Mouse (Mus musculus) brown adipose tissue, adult 24 weeks (tissue): ENCODE results near the gene Mybpc2. TPM values are rescaled to one million over a fixed set of nuclear protein-coding genes. Genes with fewer than 3 reads are reported as not detected.
A peak's percentile ranks its signal among the peaks of the same experiment; 100 is the strongest.

Source experiments
- H3K27ac ChIP-seq: fragments of 200-500 bp; replicated peaks from 2 replicates; pipeline ENCODE4 v1.5.1; 2012; ENCODE audit warnings: low read depth, mild to moderate bottlenecking, low read length
- H3K4me1 ChIP-seq: fragments of 200-500 bp; 2 replicates; pipeline ENCODE4 v1.6.1; 2012; ENCODE audit warnings: low read length, mixed read lengths; ENCODE audit not compliant: control insufficient read depth, insufficient read depth, insufficient read length
- H3K4me3 ChIP-seq: fragments of 200-500 bp; 2 replicates; pipeline ENCODE4 v1.5.1; 2012; ENCODE audit warnings: low read depth, mild to moderate bottlenecking, low read length, moderate library complexity; ENCODE audit not compliant: insufficient read depth
- polyA plus RNA-seq: library from polyadenylated mRNA; stranded (reverse); fragments of >200 nt; gene quantifications from 2 replicates; pipeline ENCODE4 v1.2.4, GENCODE M21; 2012; ENCODE audit not compliant: missing spikeins, insufficient read depth, insufficient read length

Gene Mybpc2
- polyA plus RNA-seq, 1 experiment: 10.9 TPM

- Histone ChIP-seq H3K27ac (no peak overlapping the region), H3K4me1 (peaks cover 4% of the 10 kb centered on the region; the same call in 1 of the 2 replicates), H3K4me3 (no peak overlapping the region)
These were observed 1.4 kb downstream of the Mybpc2 start for GRCm38 (mm10) chr7:44523056-44523455.

DNA sequence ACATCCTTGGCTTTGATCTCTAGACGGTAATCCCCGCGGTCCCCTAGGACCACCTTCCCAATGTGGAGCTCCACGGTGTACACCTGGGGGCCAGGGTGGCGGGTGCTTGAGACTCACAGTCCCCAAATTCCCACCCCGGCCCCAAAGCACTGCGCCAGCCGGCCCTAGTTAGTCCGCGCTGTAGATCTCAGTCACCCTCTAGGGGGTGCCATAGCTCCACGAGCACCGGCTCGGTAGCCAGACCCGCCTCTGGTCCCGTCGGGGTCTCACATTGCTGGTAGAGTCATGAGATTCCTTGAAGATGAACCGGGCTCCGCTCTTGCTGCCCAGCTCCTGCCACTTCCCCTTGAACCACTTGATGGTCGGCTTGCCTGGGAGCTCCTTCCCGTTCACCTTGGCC, 2.7 kb downstream of the Mybpc2 start:
- no peak overlapping the region for H3K27ac ChIP-seq
- H3K4me1 ChIP-seq: peaks cover 4% of the 10 kb centered on the region; the same call in 1 of the 2 replicates
- peak overlapping the region; percentile 23; the same call in 1 of the 2 replicates for H3K4me3 ChIP-seq

DNA sequence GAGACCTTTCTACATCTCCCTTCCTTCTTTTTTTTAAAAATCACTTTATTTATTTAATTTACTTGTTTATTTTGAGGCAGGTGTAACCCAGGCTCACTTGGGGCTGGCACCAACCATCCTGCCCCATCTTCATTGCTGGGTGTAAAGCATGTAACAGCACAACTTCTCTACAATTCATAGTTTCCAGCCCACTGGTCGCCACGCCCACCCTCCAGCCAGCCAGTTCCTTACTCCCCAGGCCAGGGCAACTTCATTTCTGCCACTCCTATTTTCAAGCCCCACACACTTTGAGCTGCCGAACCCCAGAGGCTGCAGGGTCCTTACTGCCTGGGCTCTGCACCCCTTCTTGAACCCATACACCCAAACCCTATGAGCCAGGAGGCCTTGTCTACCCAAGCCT, 3.5 kb downstream of the Mybpc2 start:
- H3K4me3 ChIP-seq: no peak overlapping the region
- no peak overlapping the region for H3K27ac ChIP-seq
- peaks cover 4% of the 10 kb centered on the region; the same call in 1 of the 2 replicates for H3K4me1 ChIP-seq

DNA sequence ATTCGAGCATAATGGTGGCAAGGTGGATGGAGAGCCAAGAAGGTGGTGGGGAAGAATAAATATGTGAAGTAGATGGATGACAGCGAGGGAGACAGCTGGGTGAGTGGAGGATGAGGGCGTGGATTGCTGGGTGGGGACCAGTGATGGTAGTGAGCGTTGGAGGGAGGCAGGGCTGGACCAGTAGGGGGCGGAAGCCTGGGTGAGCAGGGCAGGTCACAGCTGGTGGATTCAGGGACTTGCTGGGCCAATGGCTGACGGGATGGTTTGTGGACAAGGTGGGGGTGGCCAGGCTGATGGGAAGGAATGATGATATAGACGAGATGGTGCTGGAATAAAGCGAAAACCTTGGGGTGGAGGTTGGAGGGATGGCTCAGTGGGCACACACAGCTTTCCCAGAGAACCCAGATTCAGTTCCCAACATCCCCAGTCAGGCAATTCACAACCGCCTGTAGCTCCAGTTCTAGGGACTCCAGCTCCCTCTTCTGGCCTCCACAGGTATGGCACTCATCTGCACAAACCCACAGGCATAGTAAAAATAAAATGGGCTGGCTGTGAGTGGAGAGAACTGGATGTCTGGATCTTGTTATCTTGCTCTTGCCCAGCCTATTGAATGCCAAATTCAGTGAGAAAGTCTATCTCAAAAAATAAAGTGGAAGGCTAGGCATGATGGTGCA, 5.1 kb downstream of the Mybpc2 start:
- H3K4me3 ChIP-seq: no peak overlapping the region
- no peaks in the 10 kb centered on the region for H3K4me1 ChIP-seq
- no peak overlapping the region for H3K27ac ChIP-seq

GRCm38 (mm10) chr7:44507491-44507890, 17.0 kb downstream of the Mybpc2 start:
- Histone ChIP-seq H3K27ac (no peak overlapping the region), H3K4me3 (no peak overlapping the region), H3K4me1 (no peaks in the 10 kb centered on the region)

- Histone ChIP-seq H3K4me3 (no peak overlapping the region), H3K4me1 (no peaks in the 10 kb centered on the region), H3K27ac (no peak overlapping the region)
These were observed 22.8 kb downstream of the Mybpc2 start for GRCm38 (mm10) chr7:44501563-44502115.

- H3K4me1 ChIP-seq: peaks cover 7% of the 10 kb centered on the region
- no peak overlapping the region for H3K27ac ChIP-seq
These were observed 24.4 kb downstream of the Mybpc2 start for GRCm38 (mm10) chr7:44500046-44500445.

GRCm38 (mm10) chr7:44498922-44499321, 25.5 kb downstream of the Mybpc2 start:
- no peak overlapping the region for H3K4me3 ChIP-seq
- no peak overlapping the region for H3K27ac ChIP-seq

More at GRCm38 (mm10) chr7:44500046-44500445, 24.4 kb downstream of the Mybpc2 start:
- no peak overlapping the region for H3K4me3 ChIP-seq

DNA sequence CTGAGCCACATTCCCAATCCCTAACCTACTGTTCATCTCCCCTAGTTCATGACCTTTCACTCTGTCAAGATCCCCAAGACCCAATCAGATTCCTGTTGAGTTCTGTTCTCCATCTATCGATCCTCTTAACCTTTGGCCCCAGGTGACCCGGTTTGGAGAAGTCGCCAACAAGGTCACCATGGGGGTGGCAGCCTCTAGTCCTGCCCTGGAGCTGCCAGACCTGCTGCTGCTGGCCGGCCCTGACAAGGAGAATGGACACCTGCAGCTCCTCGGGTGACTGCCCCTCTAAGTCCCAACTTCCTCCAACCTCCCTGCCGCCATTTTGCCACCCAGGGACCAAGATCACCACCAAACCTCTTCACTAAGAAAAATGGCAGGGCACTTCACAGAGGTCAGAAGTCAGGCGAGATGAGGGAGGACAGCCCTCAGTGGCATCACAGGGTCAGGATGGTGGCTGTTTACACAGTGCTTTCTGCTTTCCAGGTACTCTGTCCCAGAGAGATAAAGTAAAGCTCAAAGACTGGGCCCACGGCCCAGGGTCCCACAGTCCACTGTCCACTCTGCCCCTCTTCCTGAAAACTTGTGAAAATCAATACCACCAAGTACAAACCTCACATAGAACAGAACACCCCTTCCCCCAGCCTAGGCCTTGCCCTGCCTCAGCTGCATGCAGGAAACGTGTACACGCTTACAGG, 26.9 kb downstream of the Mybpc2 start:
- Histone ChIP-seq H3K27ac (no peak overlapping the region), H3K4me1 (peaks cover 7% of the 10 kb centered on the region), H3K4me3 (no peak overlapping the region)

More at GRCm38 (mm10) chr7:44498922-44499321, 25.5 kb downstream of the Mybpc2 start:
- H3K4me1 ChIP-seq: peaks cover 7% of the 10 kb centered on the region

DNA sequence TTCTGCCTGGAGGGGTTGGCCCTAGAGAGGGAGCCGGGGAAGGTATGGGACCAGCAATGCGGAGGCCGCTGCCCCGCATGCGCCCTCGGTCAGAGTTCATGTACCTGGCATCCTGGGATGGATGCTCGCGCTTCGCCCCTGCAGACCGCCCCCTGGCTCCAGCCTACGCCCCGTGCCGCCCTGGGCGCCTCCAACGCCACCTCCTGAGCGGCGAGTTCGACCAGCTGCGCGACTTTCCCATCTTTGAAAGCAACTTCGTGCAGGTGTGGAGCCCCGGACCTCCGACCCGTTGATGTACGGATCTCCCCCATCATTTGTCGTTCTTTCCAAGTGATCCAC, 27.7 kb downstream of the Mybpc2 start:
- Histone ChIP-seq H3K27ac (peak overlapping the region; percentile 59), H3K4me3 (peak overlapping the region; percentile 97), H3K4me1 (peaks cover 7% of the 10 kb centered on the region)

DNA sequence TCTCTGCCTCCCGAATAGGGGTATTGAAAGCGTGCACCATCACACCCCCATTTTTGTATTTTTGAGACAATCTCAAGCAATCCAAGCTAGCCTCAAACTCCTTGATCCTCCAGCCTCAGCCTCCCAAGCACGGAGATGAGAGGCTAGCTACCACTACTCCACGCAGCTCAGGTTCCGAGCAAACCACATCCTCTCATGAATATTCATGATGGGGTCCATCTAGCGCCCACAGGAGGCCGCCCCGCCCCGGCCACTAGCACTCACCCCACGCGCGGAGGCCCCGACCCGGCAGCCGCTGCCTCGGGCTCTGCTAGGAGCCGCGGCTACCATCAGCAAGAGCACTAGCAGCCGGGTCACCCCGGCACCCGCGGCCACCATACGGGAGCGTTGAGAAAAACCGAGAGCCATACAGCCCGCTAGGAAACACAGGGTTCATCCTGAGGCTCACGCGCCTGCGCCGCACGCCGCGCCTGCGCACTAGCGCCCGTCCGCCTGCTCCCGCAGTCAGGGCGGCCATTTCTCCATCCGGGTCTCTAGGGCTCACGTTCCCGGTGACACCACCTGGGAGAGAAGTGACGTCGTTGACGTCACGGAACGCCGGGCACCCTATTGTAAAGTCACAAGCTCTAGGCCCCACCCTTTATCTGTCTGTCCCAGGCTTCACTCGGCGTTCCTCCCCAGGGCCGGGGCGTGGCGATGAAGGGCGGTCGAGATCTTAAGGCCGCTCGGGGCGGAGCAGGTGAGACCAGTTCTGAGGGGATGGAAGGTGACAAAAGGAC, 28.3 kb downstream of the Mybpc2 start, which contains the start of the genes Emc10 and Fam71e1:
Gene Emc10 (minus strand): TSS at position 538 of the 779 bp plus-strand sequence.
Gene Fam71e1 (plus strand): TSS at position 590 of the 779 bp plus-strand sequence.
- Histone ChIP-seq H3K4me3 (peak within 1 kb of the TSS; percentile 97), H3K4me1 (peaks cover 7% of the 10 kb centered on the region), H3K27ac (peak within 1 kb of the TSS; percentile 86)

DNA sequence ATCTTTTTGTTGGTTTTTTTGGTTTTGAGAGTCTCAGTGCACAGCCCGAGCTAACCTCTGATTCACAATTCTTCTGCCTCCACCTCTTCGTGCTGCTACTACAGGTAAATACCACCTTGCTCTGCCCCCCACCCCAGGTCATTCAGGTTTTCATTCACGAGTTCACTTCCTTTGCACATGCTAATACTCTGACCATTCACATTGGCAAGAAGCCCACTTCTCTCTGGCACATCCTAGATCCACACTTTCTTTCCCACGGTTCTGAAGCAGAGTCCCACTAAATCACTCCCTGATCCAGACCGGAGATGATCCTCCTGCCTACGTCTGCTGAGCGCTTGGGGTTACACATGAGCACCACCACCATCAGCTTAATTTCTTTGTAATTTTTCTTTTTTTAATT, 29.4 kb downstream of the Mybpc2 start:
- Histone ChIP-seq H3K4me1 (peaks cover 7% of the 10 kb centered on the region), H3K27ac (no peak overlapping the region), H3K4me3 (no peak overlapping the region)

GRCm38 (mm10) chr7:44494681-44495080, 29.8 kb downstream of the Mybpc2 start:
- H3K27ac ChIP-seq: no peak overlapping the region
- no peak overlapping the region for H3K4me3 ChIP-seq
- H3K4me1 ChIP-seq: peaks cover 7% of the 10 kb centered on the region

GRCm38 (mm10) chr7:44492166-44492826, 32.2 kb downstream of the Mybpc2 start:
- Histone ChIP-seq H3K4me1 (peaks cover 7% of the 10 kb centered on the region), H3K27ac (no peak overlapping the region), H3K4me3 (no peak overlapping the region)
